Mouse (Mus musculus) heart, embryonic 12.5 days (tissue): ENCODE data around the gene Fundc1. TPM values are rescaled to one million over a fixed set of nuclear protein-coding genes. Genes with fewer than 3 reads are reported as not detected.
A peak's percentile ranks its signal among the peaks of the same experiment; 100 is the strongest.
"Not testable (repeated sequence)": the region's sequence is repeated elsewhere in the genome, so short reads cannot be mapped to it uniquely, and the experiment has no call there.

Experiments used
- ATAC-seq: fragments of 200-750 bp; cut with Nextera tagmentation; 2 replicates; pipeline ENCODE4 v1.8.0; 2017; ENCODE audit warnings: moderate TSS enrichment, moderate library complexity; ENCODE audit not compliant: insufficient number of reproducible peaks, low FRiP score
- H3K27ac ChIP-seq: fragments of 300-500 bp; sonication (generic); 2 replicates; pipeline ENCODE4 v1.5.1; 2016; ENCODE audit warnings: mild to moderate bottlenecking, moderate library complexity; ENCODE audit not compliant: poor library complexity, severe bottlenecking
- H3K27me3 ChIP-seq: fragments of 300-500 bp; sonication (generic); replicated peaks from 2 replicates; pipeline ENCODE4 v1.6.1; 2016; ENCODE audit warnings: mild to moderate bottlenecking, moderate library complexity
- H3K36me3 ChIP-seq: fragments of 300-500 bp; sonication (generic); 2 replicates; pipeline ENCODE4 v1.6.1; 2016; ENCODE audit warnings: mild to moderate bottlenecking, moderate library complexity
- H3K4me1 ChIP-seq: fragments of 300-500 bp; sonication (generic); replicated peaks from 2 replicates; pipeline ENCODE4 v1.6.1; 2016; ENCODE audit warnings: mild to moderate bottlenecking
- H3K4me2 ChIP-seq: fragments of 300-500 bp; sonication (generic); 2 replicates; pipeline ENCODE4 v1.6.1; 2016; ENCODE audit warnings: mild to moderate bottlenecking, moderate library complexity
- H3K4me3 ChIP-seq: fragments of 300-500 bp; sonication (generic); 2 replicates; pipeline ENCODE4 v1.5.1; 2016; ENCODE audit warnings: mild to moderate bottlenecking
- H3K9ac ChIP-seq: fragments of 300-500 bp; sonication (generic); 2 replicates; pipeline ENCODE4 v1.6.1; 2016; ENCODE audit warnings: mild to moderate bottlenecking, moderate library complexity
- H3K9me3 ChIP-seq: fragments of 300-500 bp; sonication (generic); replicated peaks from 2 replicates; pipeline ENCODE4 v1.6.1; 2016; ENCODE audit warnings: mild to moderate bottlenecking, moderate library complexity
- WGBS: fragments of 180-500 bp; shearing (Covaris S2); methylation state at CpG from one replicate; pipeline ENCODE4 v1.1.7; 2016; 5-methylcytosine and 5-hydroxymethylcytosine counted together
- polyA plus RNA-seq: library from polyadenylated mRNA; unstranded; fragments of >200 nt; fragmentation: Nextera tagmentation; extraction: Ambion mirVana; gene quantifications from 2 replicates; pipeline ENCODE4 v1.2.1, GENCODE M21; 2016

Fundc1 gene
- polyA plus RNA-seq, 1 experiment from 2014 or later, result 40.4 TPM

DNA sequence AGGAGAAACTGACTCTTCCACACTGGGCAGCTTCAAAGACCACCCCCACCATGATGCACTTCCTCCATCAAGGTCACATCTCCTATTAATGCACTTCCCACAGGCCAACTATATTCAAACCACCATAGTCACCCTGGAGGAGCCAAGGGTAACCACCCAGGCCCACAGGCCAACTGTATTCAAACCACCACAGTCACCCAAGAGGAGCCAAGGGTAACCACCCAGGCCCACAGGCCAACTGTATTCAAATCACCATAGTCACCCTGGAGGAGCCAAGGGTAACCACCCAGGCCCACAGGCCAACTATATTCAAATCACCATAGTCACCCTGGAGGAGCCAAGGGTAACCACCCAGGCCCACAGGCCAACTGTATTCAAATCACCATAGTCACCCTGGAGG is 20.5 kb downstream of the Fundc1 start:
- not testable (repeated sequence) for H3K4me2 ChIP-seq, H3K27me3 ChIP-seq, H3K9me3 ChIP-seq, ATAC-seq, H3K9ac ChIP-seq, H3K4me3 ChIP-seq, H3K36me3 ChIP-seq, H3K4me1 ChIP-seq, H3K27ac ChIP-seq

DNA sequence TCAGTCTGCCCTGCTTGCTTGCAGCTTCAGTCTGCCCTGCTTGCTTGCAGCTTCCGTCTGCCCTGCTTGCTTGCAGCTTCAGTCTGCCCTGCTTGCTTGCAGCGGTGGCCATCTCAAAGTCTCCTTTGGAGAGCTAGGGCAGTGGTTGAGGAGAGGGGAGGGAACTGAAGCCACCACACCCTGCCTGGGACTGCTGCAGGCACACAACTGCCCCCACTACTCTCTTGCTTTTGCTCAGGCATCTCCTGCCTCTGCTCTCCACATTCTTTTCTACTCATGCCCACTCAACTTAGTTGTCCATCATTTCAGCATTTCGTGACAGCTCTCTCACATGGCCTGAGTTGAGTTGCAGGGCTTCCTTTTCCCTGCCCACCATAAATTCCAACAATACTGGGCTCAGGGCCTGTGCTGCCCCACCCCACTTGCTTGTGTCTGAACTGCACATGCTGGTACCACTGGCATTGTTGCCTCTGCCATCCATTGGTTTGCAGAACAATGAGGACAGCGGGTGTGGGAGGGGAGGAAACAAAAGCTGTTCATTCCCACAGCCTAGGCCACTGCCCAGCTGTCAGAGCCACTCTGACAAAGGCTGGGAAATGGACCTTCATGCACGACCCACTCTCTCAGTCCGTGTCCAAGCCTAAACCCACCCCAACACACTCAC is 24.9 kb downstream of the Fundc1 start:
- WGBS, result 40% methylated on average over 6 of the region's 6 CpGs
- H3K36me3 ChIP-seq, result no peaks in the 10 kb centered on the region
- H3K9me3 ChIP-seq, result no peaks in the 10 kb centered on the region
- H3K4me1 ChIP-seq, result peaks cover 13% of the 10 kb centered on the region
- no peak overlapping the region for H3K4me3 ChIP-seq
- ATAC-seq, result no peak
- H3K4me2 ChIP-seq, result peak overlapping the region; percentile 12; the same call in 1 of the 2 replicates
- H3K27ac ChIP-seq, result no peak overlapping the region
- no peaks in the 10 kb centered on the region for H3K27me3 ChIP-seq
- H3K9ac ChIP-seq, result no peak overlapping the region

- WGBS, result 45% methylated on average over 2 of the region's 2 CpGs
- Histone ChIP-seq H3K27ac (no peak overlapping the region; the same call in 1 of the 2 replicates), H3K4me3 (no peak overlapping the region), H3K9ac (no peak overlapping the region), H3K9me3 (no peaks in the 10 kb centered on the region), H3K4me2 (no peak overlapping the region), H3K27me3 (no peaks in the 10 kb centered on the region), H3K36me3 (no peaks in the 10 kb centered on the region), H3K4me1 (peaks cover 13% of the 10 kb centered on the region)
- no peak for ATAC-seq
These were observed 27.1 kb downstream of the Fundc1 start for GRCm38 (mm10) chrX:17544860-17545492.

- H3K36me3 ChIP-seq, result no peaks in the 10 kb centered on the region
- H3K27me3 ChIP-seq, result no peaks in the 10 kb centered on the region
- WGBS, result 77% methylated on average over 4 of the region's 4 CpGs
- no peak overlapping the region for H3K27ac ChIP-seq
- no peaks in the 10 kb centered on the region for H3K4me1 ChIP-seq
- H3K9me3 ChIP-seq, result no peaks in the 10 kb centered on the region
- H3K9ac ChIP-seq, result no peak overlapping the region
- no peak overlapping the region for H3K4me3 ChIP-seq
- no peak overlapping the region for H3K4me2 ChIP-seq
- no peak for ATAC-seq
These were observed 34.4 kb downstream of the Fundc1 start for GRCm38 (mm10) chrX:17537701-17538100.

DNA sequence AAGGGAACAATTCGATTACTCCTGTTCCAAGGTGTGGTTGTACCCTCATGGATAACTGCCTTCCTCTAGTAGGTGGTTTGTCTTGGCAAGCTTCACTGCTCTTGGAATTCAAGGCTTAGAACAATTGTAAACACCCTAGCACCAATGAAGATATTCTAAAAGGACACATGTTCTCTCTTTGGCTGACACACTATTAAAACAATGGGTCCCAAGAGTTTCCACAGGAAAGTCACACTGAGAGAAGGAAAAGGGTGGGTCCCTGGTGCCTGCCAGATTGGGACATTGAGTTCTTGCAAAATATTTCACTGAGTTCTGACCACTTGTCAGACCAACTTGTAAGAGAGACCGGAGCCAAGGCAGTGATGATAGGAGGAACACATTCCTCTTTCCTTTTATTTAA is 45.1 kb downstream of the Fundc1 start:
- Histone ChIP-seq H3K4me2 (no peak overlapping the region), H3K27ac (no peak overlapping the region), H3K9ac (no peak overlapping the region), H3K9me3 (no peaks in the 10 kb centered on the region), H3K27me3 (no peaks in the 10 kb centered on the region), H3K4me3 (no peak overlapping the region), H3K36me3 (no peaks in the 10 kb centered on the region), H3K4me1 (no peaks in the 10 kb centered on the region)
- ATAC-seq, result no peak
- 66% methylated on average over 2 of the region's 2 CpGs for WGBS

GRCm38 (mm10) chrX:17521221-17521716 is 50.9 kb downstream of the Fundc1 start:
- Histone ChIP-seq H3K36me3 (no peaks in the 10 kb centered on the region), H3K27me3 (no peaks in the 10 kb centered on the region), H3K4me3 (no peak overlapping the region), H3K27ac (no peak overlapping the region), H3K4me2 (no peak overlapping the region), H3K4me1 (0 out of 2 replicates have a peak, but pooled peaks cover 5% of the 10 kb centered on the region), H3K9me3 (no peaks in the 10 kb centered on the region), H3K9ac (no peak overlapping the region)
- ATAC-seq, result no peak
- 20% methylated on average over 3 of the region's 3 CpGs for WGBS

DNA sequence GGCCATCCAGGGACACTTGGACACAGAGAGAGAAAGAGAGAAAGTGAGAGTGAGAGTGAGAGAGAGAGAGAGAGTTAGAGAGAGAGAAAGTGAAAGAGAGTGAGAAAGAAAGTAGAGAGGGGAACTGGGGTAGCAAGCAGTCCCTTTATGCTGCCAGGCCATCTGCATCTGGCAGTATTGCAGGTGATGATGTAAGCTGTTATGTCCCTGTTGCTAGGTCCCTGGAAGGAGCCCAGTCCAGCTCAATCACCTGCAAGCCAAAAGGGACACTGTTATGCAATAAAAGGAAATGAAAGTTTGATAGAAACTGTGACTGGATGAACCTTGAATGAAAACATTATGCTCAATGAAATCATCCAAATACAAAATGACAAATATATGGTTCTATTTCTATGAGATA is 52.0 kb downstream of the Fundc1 start:
- no peaks in the 10 kb centered on the region for H3K27me3 ChIP-seq
- no peaks in the 10 kb centered on the region for H3K36me3 ChIP-seq
- no peak overlapping the region for H3K9ac ChIP-seq
- H3K27ac ChIP-seq, result no peak overlapping the region
- 0 out of 2 replicates have a peak, but pooled peaks cover 5% of the 10 kb centered on the region for H3K4me1 ChIP-seq
- no peak for ATAC-seq
- H3K4me3 ChIP-seq, result no peak overlapping the region
- H3K9me3 ChIP-seq, result no peaks in the 10 kb centered on the region
- no peak overlapping the region for H3K4me2 ChIP-seq

GRCm38 (mm10) chrX:17514012-17514411 is 58.1 kb downstream of the Fundc1 start:
- Histone ChIP-seq H3K4me2 (no peak overlapping the region), H3K4me3 (no peak overlapping the region), H3K9ac (no peak overlapping the region), H3K4me1 (no peaks in the 10 kb centered on the region), H3K36me3 (no peaks in the 10 kb centered on the region), H3K27ac (no peak overlapping the region), H3K27me3 (no peaks in the 10 kb centered on the region), H3K9me3 (no peaks in the 10 kb centered on the region)
- WGBS, result 41% methylated on average over 3 of the region's 3 CpGs
- ATAC-seq, result no peak

- no peak overlapping the region for H3K27ac ChIP-seq
- H3K4me1 ChIP-seq, result no peaks in the 10 kb centered on the region
- no peaks in the 10 kb centered on the region for H3K36me3 ChIP-seq
- no peak overlapping the region for H3K9ac ChIP-seq
- 35% methylated on average over 3 of the region's 3 CpGs for WGBS
- H3K4me2 ChIP-seq, result no peak overlapping the region
- no peak overlapping the region for H3K4me3 ChIP-seq
- ATAC-seq, result no peak
- no peaks in the 10 kb centered on the region for H3K9me3 ChIP-seq
- no peaks in the 10 kb centered on the region for H3K27me3 ChIP-seq
These were observed 60.0 kb downstream of the Fundc1 start for GRCm38 (mm10) chrX:17512021-17512602.
